Mouse (Mus musculus): Measurements from ENCODE around the gene Shisa6. TPM values are rescaled to one million over a fixed set of nuclear protein-coding genes. Genes with fewer than 3 reads are reported as not detected.

Gene Shisa6
- total RNA-seq (2014; fragmentation: Nextera tagmentation) (not detected in 2 replicates), total RNA-seq (2017) (not detected in 2 replicates)

DNA sequence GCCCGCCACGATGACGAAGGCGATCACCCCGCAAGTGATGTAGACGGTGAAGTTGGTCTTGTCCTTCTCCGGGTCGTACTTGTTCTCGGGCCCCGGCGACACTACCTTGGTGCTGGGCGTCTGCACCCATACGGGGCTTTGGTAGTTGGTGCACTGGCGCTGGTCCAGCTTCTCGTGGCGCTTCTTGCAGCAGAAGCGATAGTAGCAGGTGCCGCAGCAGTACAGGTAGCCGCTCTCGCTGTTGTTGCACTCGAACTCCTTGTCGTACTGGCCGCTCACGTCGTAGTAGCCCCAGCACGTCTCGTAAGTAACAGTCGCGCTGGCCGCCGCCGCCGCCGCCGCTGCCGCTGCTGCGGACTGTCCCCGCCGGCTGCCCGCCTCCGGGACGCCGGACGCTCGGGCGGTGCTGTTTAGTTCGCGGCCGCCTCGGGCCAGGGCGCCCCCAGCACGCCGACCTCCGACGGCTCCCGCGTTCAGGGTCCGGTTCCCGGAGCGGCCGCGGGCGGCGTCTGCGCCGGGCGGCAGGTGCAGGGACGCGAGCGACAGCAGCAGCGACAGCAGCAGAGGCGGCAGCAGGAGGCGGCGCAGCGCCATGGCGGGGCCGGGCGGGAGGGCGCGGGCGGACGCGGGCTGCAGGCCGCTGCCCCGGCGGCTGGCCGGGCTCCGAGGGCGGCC, at the start of gene Shisa6:
Gene Shisa6 (minus strand): TSS at position 594 of the 675 bp plus-strand sequence.
- no peak; the same call in 1 of the 2 replicates for ATAC-seq (replicated peaks; ENCODE audit: poor library complexity, severe bottlenecking)

DNA sequence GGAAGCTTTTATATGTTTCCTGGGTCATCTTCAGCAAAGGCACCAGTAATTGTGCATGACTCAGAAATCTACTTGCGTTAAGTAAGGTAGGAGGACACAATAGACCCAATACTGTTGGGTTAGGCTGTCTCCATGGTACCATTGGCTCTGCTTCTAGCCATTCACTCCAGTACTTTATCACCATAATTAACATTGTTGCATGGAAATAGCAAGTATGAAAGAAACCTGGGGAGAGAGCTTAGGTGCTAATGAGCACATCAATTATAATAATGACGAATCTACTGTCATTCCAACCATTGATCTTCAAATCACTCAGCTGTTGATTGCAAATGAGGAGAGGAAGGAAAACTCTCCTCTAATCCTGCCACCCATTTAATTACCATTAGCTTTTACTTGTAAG, 48.1 kb upstream of the Shisa6 start:
- no peak for ATAC-seq (replicated peaks; ENCODE audit: poor library complexity, severe bottlenecking)

DNA sequence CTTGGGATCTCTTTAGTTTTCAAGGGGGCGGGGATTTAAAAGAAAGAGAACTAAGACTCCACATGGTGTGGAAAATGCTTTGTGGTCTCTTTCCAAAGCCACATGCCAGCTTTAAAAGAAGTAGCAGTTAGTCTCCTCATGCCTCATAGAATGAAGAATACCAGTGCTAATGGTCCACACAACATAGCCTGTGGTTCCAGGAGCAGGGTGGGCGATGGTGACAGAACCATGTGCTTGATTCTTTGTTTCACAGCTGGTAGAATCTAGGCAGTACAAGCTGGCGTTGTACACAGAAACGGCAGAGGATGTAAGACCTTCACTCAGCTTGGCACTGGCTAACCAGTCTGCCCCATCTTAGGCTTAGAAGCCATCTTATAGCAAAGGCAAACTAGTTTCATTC, 43.3 kb upstream of the Shisa6 start:
- no peak for ATAC-seq (replicated peaks; ENCODE audit: poor library complexity, severe bottlenecking)

GRCm38 (mm10) chr11:66568386-66568791, 42.6 kb upstream of the Shisa6 start:
- ATAC-seq (replicated peaks; ENCODE audit: poor library complexity, severe bottlenecking) = no peak

DNA sequence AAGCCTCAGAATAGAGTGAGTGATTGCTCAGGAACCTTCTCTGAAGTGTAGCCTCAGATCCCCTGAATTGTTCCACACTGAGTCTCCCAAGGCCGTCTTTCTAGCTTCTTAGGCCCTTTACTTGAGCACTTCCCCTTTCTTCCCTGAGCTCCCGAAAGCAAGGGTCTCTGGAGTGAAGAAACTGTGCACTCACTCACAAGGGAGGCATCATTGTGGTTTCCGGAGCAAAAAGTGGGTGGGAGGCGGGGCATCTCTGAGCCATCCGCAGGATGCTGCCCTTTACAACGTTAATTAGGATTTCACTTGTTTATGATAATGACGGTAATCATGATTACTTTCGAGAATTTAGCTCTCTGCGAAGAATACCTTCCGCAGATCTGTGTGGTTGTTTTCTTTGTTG, 41.6 kb upstream of the Shisa6 start:
- ATAC-seq (replicated peaks; ENCODE audit: poor library complexity, severe bottlenecking) = peak; percentile 69

- no peak for ATAC-seq (replicated peaks; ENCODE audit: poor library complexity, severe bottlenecking)
Measured at GRCm38 (mm10) chr11:66562274-66562673, 36.5 kb upstream of the Shisa6 start.

DNA sequence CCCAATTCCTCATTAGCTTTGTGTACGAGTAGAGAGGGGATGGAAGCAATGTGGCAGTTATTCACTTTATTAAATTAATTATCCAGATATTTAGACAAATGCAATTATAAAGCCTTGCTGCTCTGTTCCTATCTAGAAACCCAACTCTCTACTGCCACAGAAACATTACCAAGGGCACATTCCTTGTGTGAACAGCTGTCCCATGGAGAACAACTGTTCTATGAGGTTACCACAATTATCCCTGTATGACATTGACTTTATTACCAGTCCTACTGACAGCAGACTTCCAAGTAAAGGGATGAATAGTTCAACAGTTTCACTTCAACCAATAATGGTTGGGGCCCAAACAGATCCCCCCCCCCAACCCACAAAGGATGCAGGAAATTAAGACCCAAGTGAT, 12.1 kb upstream of the Shisa6 start:
- no peak for ATAC-seq (replicated peaks; ENCODE audit: poor library complexity, severe bottlenecking)

DNA sequence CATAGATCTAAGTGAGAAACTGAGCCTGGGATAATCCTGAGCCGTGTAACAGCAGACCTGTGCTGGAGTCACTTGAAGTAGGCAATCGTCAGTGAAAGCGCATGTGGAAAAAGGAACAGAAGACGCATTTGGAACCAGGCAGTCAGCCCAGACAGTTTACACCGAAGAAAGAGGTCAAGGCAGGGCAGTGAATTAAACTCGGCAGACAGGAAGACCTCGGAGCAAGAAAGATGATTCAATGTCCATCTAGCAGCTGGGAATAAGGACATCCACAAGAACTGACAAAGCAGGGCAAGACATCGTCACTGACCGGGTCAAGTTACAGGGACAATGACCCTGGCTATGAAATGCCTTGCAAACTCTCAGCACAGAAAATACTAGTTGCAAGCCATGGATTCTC, 10.1 kb upstream of the Shisa6 start:
- no peak for ATAC-seq (replicated peaks; ENCODE audit: poor library complexity, severe bottlenecking)

GRCm38 (mm10) chr11:66535156-66535555, 9.4 kb upstream of the Shisa6 start:
- ATAC-seq (replicated peaks; ENCODE audit: poor library complexity, severe bottlenecking) = no peak

DNA sequence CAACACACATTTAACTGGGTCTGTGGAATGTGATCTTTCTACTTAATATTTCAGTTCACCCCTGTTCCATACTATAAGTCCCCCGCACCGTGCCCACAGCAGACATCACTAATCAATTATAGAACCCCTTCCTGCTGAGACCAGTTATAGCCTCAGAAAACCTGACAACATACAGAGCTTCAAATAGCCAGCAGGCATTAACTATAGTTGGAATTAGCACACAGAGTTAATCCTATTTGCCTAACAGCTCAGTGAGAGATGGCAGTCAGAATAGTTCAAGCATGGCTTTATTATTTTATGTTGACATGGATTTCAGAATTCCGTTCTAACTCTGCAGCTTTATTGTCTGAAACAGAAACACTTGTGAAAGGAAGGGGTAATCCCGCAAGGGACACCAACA, 8.5 kb upstream of the Shisa6 start:
- no peak for ATAC-seq (replicated peaks; ENCODE audit: poor library complexity, severe bottlenecking)

DNA sequence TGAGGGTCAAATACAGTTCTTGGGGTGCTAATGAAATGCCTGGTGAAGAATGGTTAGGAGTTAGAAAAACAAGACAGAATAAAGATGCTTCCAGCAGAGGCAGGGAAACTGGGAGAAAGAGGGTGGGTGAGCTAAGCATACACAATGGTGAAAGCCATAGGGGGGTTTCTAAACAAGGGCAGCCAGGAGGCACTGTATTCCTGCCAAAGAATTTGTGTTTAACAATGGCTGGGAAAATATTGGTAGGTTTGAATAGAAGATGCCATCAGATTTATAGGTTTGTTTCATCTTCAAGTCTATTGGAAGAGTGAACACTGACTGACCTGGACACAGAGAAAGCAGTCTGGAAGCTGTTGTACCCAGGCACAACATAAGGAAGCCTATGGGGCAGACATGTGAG, 2.4 kb upstream of the Shisa6 start:
- no peak for ATAC-seq (replicated peaks; ENCODE audit: poor library complexity, severe bottlenecking)

GRCm38 (mm10) chr11:66527343-66527742, 1.6 kb upstream of the Shisa6 start:
- no peak for ATAC-seq (replicated peaks; ENCODE audit: poor library complexity, severe bottlenecking)

DNA sequence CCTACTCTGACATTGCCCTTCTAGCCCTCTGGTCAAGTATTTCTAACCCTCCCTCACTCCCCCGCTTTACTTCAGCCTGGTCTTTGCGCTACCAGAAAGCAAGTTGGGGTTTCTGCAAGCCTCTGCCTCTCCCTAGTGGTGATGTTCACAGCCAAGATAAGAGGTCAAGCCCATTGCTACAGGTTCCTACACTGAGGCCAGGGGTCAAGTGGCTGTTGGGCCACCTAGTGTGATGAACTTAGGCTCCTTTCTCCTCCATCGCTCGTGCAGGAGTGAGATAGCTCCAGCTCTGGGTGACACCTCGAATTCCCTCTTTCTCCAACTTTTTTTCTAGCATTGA, 1.2 kb upstream of the Shisa6 start:
- no peak for ATAC-seq (replicated peaks; ENCODE audit: poor library complexity, severe bottlenecking)

DNA sequence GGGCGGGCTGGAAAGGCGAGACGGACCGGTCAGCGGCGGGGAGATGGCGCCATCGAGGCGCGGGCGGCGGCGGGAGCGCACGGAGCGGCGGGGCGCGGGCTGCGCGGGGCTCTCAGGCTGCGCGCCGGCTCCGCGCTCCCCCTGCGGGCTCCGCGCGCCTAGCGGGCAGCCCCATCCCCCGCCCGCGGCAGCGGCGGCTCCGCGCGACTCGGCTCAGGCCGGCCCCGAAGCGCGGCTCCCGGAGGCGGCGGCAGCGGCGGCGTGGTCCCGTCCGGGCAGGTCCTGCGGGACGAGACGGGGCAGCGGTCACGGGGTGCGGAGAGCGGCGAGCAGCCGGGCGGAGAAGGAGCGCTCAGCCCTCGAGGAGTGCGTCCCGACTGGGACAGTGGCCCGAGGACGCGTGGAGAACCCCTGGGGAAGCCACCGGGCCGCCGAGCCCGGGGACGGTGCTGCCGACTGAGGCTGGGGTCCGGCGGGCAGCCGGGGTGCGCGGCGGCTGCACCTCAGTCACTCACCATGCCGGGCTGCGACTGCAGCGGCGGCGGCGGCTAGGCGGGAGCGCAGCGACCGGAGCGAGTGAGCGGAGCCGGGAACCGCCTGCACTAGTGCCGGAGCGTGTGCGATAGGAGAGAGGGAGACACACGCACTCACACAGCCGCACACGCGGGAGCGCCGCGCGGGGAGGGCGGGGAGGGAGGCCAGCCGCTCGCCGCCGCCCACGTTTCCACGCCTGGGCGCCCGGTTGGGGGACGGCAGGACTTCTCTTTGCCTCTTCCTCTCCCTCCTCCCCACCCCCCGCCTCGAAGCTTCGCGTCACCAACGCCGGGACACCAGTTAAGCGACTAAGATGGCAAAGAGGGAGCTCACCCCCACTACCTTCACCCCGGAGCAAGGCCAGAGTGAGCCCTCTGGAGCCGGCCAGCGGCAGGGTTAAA, 549 bp upstream of the Shisa6 start:
- peak; percentile 42 for ATAC-seq (replicated peaks; ENCODE audit: poor library complexity, severe bottlenecking)

DNA sequence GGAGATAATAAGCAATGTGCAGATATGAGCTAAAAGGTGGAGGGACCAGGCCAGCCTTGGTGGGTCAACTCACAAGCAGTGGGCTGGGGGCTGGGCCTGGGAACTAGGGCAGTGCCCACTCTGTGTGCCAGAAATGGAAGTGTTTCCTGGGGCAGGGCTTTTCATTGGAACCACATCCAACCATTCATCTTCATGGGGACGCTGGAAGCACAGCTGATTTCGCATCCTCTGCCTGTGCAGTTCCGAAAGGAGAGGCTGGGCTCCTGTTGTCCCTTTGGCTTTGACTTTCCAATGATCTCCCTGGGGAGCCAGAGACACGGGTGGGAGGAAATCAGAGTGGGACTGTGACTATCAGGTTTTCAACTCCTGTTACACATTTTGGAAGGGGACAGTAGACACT, 1.5 kb downstream of the Shisa6 start:
- no peak for ATAC-seq (replicated peaks; ENCODE audit: poor library complexity, severe bottlenecking)

DNA sequence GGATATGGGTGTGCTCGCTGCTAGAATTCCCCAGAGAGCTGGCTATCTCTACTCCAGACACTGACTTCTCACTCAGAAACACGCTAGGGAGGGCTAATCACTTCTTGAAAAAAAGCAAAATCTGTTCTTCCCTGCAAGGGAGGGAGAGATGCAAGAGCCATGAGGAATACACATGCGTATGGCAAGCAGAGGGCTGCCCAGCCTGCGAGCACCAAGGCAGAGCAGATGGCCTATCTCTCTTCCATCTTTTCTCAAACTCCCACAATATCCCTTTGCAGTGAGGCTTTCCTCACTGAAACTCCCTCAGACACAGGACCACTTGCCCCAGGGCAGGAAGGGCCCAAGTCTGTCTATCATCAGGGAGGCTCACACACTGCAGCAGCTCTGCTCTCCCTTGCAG, 3.4 kb downstream of the Shisa6 start:
- ATAC-seq (replicated peaks; ENCODE audit: poor library complexity, severe bottlenecking) = no peak

DNA sequence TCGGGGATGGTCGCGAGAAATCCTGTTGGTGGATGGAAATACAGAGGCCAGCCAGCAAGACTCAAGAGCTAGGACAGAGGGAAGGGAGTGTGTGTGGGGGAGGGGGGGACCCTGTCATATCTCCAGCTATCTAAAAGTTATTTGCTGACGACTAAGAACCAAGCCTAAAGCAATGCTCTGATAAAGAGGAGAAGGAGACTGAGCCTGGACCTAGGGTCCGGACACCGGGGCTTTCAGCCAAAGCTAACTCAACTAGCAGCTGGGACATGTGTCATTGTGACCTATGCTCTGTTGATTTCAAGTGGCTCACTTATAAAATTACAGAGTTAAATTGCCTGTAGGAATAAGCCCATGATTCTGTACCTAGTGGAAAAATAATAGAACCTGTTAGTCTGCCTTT, 6.4 kb downstream of the Shisa6 start:
- no peak for ATAC-seq (replicated peaks; ENCODE audit: poor library complexity, severe bottlenecking)

DNA sequence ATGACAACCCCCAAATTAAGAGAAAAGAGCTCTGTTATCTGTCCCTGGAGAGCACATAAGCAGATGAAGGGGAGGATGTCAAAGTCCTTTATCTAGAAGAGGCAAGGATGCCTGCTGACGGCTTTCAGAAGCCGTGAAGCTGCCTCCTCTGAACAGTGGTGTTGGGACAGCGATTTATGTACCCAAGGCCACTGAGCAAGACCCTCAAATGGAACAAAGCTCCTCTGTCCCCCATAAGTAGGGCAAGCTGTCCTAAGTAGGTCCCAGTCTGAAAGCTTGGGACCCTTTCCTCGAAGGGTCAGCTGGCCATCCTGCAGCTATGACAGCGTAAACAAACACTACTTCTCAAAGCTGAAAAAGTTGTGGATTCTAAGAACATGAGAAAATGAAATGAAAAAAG, 11.4 kb downstream of the Shisa6 start:
- no peak for ATAC-seq (replicated peaks; ENCODE audit: poor library complexity, severe bottlenecking)

GRCm38 (mm10) chr11:66500951-66501350, 24.8 kb downstream of the Shisa6 start:
- no peak for ATAC-seq (replicated peaks; ENCODE audit: poor library complexity, severe bottlenecking)

DNA sequence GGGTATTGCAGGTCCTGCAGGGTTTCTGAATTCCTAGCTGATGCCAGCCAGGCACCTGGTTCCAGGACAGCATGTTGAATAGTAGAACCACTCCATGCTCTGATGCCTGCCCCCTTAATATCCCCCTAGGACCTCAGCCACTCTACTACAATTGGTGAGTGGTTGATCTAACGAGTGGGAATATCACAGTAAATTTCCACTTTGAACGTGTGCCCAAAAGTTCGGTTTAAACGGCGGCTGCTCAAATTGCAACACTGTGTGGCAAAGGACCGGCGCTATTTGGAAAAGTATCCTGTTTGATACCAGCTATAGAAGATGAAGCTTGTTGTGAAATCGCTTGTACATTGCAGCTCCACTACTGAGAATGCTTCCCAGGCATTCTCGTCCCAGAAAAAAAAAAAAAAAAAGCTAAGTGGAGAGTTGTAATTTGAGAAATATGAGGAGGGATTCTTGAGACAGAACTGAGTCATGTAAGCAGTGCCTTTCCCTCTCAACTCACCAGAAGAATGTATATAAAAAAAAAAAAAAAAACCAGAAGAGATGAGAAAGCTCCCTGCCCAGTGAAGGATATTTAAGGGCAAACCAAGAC, 26.8 kb downstream of the Shisa6 start:
- ATAC-seq (replicated peaks; ENCODE audit: poor library complexity, severe bottlenecking) = no peak

DNA sequence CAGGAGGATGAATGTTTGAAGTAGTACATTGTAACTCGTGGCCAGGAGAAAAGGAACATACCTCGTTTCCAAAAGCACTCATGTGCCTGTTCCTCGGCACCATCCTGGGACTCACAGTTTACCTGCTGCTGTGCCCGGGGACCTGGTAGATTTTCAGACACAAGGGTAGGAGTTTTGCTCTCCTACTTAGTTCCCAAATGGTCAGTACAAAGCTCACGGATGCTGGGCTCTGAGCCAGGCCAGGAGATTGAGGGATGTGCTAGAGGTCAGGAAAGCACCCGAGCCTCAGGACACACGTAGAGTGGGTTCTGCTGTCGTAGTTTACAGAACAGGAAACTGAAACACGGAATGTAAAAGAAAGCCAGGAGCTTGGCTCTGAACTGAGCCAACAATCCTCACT, 29.5 kb downstream of the Shisa6 start:
- no peak for ATAC-seq (replicated peaks; ENCODE audit: poor library complexity, severe bottlenecking)

Measured in granulocyte monocyte progenitor cell, adult 5-6 weeks (primary cell).